Mouse (Mus musculus) effector memory CD4-positive, alpha-beta T cell, adult 5 months (primary cell): ENCODE results near the gene Tmprss11a. TPM values are rescaled to one million over a fixed set of nuclear protein-coding genes. Genes with fewer than 3 reads are reported as not detected.

Source experiments
- polyA plus RNA-seq: library from polyadenylated mRNA; unstranded; fragments of 100-300 nt; shearing (Covaris generic); gene quantifications from one replicate; pipeline ENCODE4 v1.2.1, GENCODE M21; 2017

The Tmprss11a gene
- 0.20 TPM for polyA plus RNA-seq

DNA sequence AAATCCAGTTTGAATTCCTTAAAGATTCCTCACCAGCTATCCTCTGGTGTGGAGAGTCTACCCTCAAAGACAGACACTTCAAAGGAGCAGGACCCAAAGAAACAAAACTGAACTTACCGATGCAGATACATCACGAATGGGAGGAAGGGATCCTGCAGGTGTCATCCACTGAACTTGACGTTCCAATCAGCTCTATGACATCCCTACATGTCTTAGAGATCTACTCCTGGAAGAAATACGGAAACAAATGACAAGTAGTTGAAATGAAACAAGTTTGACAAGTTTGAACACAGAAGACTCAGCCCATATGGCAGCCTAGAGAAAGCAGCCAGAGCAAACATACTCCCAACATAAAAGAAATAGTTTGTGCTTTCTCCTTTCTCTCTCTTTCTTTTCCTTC lies at the start of gene Tmprss11a:
Gene Tmprss11a, minus strand, starts transcription at position 101 of the 400 bp plus-strand sequence.

DNA sequence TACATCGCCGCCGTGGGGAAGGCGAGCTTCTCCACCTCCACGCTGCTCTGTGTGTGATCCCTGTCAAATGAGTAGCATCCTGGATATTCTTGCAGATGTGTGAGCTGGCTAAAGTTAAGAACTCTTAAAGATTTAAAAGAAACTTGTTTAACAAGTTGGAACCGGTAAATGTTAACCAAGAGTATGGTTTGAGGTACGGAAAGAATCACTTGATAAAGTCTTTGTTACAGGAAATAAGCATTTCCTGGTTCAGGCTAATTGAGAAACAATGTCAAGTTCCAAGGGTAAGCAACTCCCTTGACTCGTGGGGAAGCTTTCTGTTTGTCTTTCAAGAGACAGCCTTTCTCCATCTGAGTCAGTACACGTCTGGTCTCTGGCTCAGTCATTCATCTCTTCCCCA lies 49.7 kb upstream of the Tmprss11a start, which contains the start of gene Tmprss11g:
Gene Tmprss11g, minus strand, starts transcription at position 101 of the 400 bp plus-strand sequence.

DNA sequence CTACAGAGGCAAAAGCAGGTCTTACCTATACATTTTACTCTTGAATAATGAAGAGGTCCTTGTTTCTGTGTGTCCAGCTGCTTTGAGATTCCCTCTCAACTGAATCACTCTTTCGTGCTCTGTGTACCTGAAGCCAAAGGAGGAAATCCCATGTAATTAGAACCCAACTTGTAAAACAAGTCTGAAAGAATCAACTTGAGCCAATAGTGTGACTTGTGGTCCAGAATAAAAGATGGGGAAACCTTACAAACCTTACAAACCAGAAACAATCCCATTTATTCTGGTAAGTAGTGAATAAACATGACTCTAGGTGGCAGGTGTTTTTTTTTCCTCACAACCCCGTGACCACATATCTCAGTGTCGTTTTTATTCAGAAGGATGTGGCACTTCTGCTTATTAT lies 95.5 kb downstream of the Tmprss11a start, which contains the start of gene Tmprss11d:
Gene Tmprss11d, minus strand, starts transcription at position 101 of the 400 bp plus-strand sequence.

Other genes starting within 250 kb of the Tmprss11a start
- gene Tmprss11c, start 179.7 kb downstream of the Tmprss11a start, polyA plus RNA-seq = not detected
- 0.39 TPM for gene Tmprss11d, start 95.6 kb downstream of the Tmprss11a start, polyA plus RNA-seq
- gene Tmprss11g, start 49.6 kb upstream of the Tmprss11a start, polyA plus RNA-seq = not detected
- gene Tmprss11f, start 163.4 kb upstream of the Tmprss11a start, polyA plus RNA-seq = not detected
- not detected for gene Tmprss11b, start 207.4 kb upstream of the Tmprss11a start, polyA plus RNA-seq